Mouse (Mus musculus): Measurements from ENCODE around the gene Wdr82. TPM values are rescaled to one million over a fixed set of nuclear protein-coding genes. Genes with fewer than 3 reads are reported as not detected.

Wdr82 gene
- 32.9 and 33.0 TPM in 2 replicates for polyA plus RNA-seq (2014; fragmentation: Nextera tagmentation; extraction: Ambion mirVana)

- ATAC-seq (replicated peaks; ENCODE audit: insufficient number of reproducible peaks, low FRiP score, low TSS enrichment, low read depth) = peak; percentile 86
- under 1% methylated on average over 68 of the region's 81 CpGs for WGBS
These were observed at the start of gene Wdr82 for GRCm38 (mm10) chr9:106170556-106171345. Gene Wdr82, plus strand, starts transcription at chr9:106170928.

GRCm38 (mm10) chr9:106123599-106123998, 47.1 kb upstream of the Wdr82 start:
- no peak for ATAC-seq (replicated peaks; ENCODE audit: insufficient number of reproducible peaks, low FRiP score, low TSS enrichment, low read depth)
- no peaks in the 10 kb centered on the region for H3K36me3 ChIP-seq (replicated peaks; ENCODE audit: control insufficient read depth, insufficient read depth, low read depth, low read length)
- DNase-seq (ENCODE audit: low spot score) = peak; percentile 71
- no peak overlapping the region for H3K4me2 ChIP-seq (ENCODE audit: low read depth, low read length)
- 52% methylated on average over 4 of the region's 4 CpGs for WGBS
- no peaks in the 10 kb centered on the region; the same call in none of the 2 replicates for H3K4me1 ChIP-seq (ENCODE audit: control insufficient read depth, insufficient read depth, low read length)
- no peaks in the 10 kb centered on the region for H3K27me3 ChIP-seq (ENCODE audit: control insufficient read depth, insufficient read depth, low read length)
- H3K27ac ChIP-seq (replicated peaks; ENCODE audit: low read depth, low read length) = no peak overlapping the region
- no peak overlapping the region for H3K9ac ChIP-seq (replicated peaks; ENCODE audit: low read length)
- no peaks in the 10 kb centered on the region for H3K9me3 ChIP-seq (replicated peaks; ENCODE audit: control insufficient read depth, low read length)
- no peak overlapping the region for H3K4me3 ChIP-seq (ENCODE audit: low read depth, low read length)

More at GRCm38 (mm10) chr9:106170556-106171345, at the start of gene Wdr82:
- Histone ChIP-seq H3K36me3 (replicated peaks; ENCODE audit: control insufficient read depth, insufficient read depth, low read depth, low read length) (no peaks in the 10 kb centered on the region), H3K4me2 (ENCODE audit: low read depth, low read length) (peak within 1 kb of the TSS; percentile 75), H3K4me1 (ENCODE audit: control insufficient read depth, insufficient read depth, low read length) (no peaks in the 10 kb centered on the region), H3K9ac (replicated peaks; ENCODE audit: low read length) (peak within 1 kb of the TSS; percentile 80), H3K27me3 (ENCODE audit: control insufficient read depth, insufficient read depth, low read length) (no peaks in the 10 kb centered on the region), H3K4me3 (ENCODE audit: low read depth, low read length) (peak within 1 kb of the TSS; percentile 96), H3K27ac (replicated peaks; ENCODE audit: low read depth, low read length) (peak within 1 kb of the TSS; percentile 78), H3K9me3 (replicated peaks; ENCODE audit: control insufficient read depth, low read length) (no peaks in the 10 kb centered on the region)
- DNase-seq (ENCODE audit: low spot score) = peak; percentile 93

- Histone ChIP-seq H3K4me3 (ENCODE audit: low read depth, low read length) (no peak overlapping the region), H3K4me2 (ENCODE audit: low read depth, low read length) (no peak overlapping the region), H3K36me3 (replicated peaks; ENCODE audit: control insufficient read depth, insufficient read depth, low read depth, low read length) (no peaks in the 10 kb centered on the region), H3K9ac (replicated peaks; ENCODE audit: low read length) (no peak overlapping the region), H3K4me1 (ENCODE audit: control insufficient read depth, insufficient read depth, low read length) (no peaks in the 10 kb centered on the region; the same call in none of the 2 replicates), H3K27ac (replicated peaks; ENCODE audit: low read depth, low read length) (no peak overlapping the region), H3K9me3 (replicated peaks; ENCODE audit: control insufficient read depth, low read length) (no peaks in the 10 kb centered on the region), H3K27me3 (ENCODE audit: control insufficient read depth, insufficient read depth, low read length) (no peaks in the 10 kb centered on the region)
- peak; percentile 93 for ATAC-seq (replicated peaks; ENCODE audit: insufficient number of reproducible peaks, low FRiP score, low TSS enrichment, low read depth)
- 24% methylated on average over 2 of the region's 2 CpGs for WGBS
- peak; percentile 79 for DNase-seq (ENCODE audit: low spot score)
These were observed 43.9 kb upstream of the Wdr82 start for GRCm38 (mm10) chr9:106126786-106127251.

GRCm38 (mm10) chr9:106129072-106129471, 41.7 kb upstream of the Wdr82 start:
- Histone ChIP-seq H3K9ac (replicated peaks; ENCODE audit: low read length) (no peak overlapping the region), H3K9me3 (replicated peaks; ENCODE audit: control insufficient read depth, low read length) (no peaks in the 10 kb centered on the region), H3K4me1 (ENCODE audit: control insufficient read depth, insufficient read depth, low read length) (no peaks in the 10 kb centered on the region; the same call in none of the 2 replicates), H3K4me2 (ENCODE audit: low read depth, low read length) (no peak overlapping the region), H3K27me3 (ENCODE audit: control insufficient read depth, insufficient read depth, low read length) (no peaks in the 10 kb centered on the region), H3K27ac (replicated peaks; ENCODE audit: low read depth, low read length) (no peak overlapping the region), H3K36me3 (replicated peaks; ENCODE audit: control insufficient read depth, insufficient read depth, low read depth, low read length) (no peaks in the 10 kb centered on the region), H3K4me3 (ENCODE audit: low read depth, low read length) (no peak overlapping the region)
- WGBS = 78% methylated on average over 2 of the region's 2 CpGs
- ATAC-seq (replicated peaks; ENCODE audit: insufficient number of reproducible peaks, low FRiP score, low TSS enrichment, low read depth) (no peak), DNase-seq (ENCODE audit: low spot score) (no peak)

- DNase-seq (ENCODE audit: low spot score) = no peak
- Histone ChIP-seq H3K9ac (replicated peaks; ENCODE audit: low read length) (no peak overlapping the region), H3K9me3 (replicated peaks; ENCODE audit: control insufficient read depth, low read length) (no peaks in the 10 kb centered on the region), H3K4me3 (ENCODE audit: low read depth, low read length) (no peak overlapping the region), H3K36me3 (replicated peaks; ENCODE audit: control insufficient read depth, insufficient read depth, low read depth, low read length) (no peaks in the 10 kb centered on the region), H3K27ac (replicated peaks; ENCODE audit: low read depth, low read length) (no peak overlapping the region), H3K27me3 (ENCODE audit: control insufficient read depth, insufficient read depth, low read length) (no peaks in the 10 kb centered on the region), H3K4me1 (ENCODE audit: control insufficient read depth, insufficient read depth, low read length) (no peaks in the 10 kb centered on the region; the same call in none of the 2 replicates), H3K4me2 (ENCODE audit: low read depth, low read length) (no peak overlapping the region)
- 60% methylated on average over 7 of the region's 7 CpGs for WGBS
- ATAC-seq (replicated peaks; ENCODE audit: insufficient number of reproducible peaks, low FRiP score, low TSS enrichment, low read depth) = no peak
These were observed 40.5 kb upstream of the Wdr82 start for GRCm38 (mm10) chr9:106130250-106130649.

- Histone ChIP-seq H3K4me1 (ENCODE audit: control insufficient read depth, insufficient read depth, low read length) (no peaks in the 10 kb centered on the region), H3K27me3 (ENCODE audit: control insufficient read depth, insufficient read depth, low read length) (no peaks in the 10 kb centered on the region), H3K4me2 (ENCODE audit: low read depth, low read length) (no peak overlapping the region), H3K4me3 (ENCODE audit: low read depth, low read length) (no peak overlapping the region), H3K9ac (replicated peaks; ENCODE audit: low read length) (no peak overlapping the region), H3K9me3 (replicated peaks; ENCODE audit: control insufficient read depth, low read length) (no peaks in the 10 kb centered on the region), H3K27ac (replicated peaks; ENCODE audit: low read depth, low read length) (no peak overlapping the region), H3K36me3 (replicated peaks; ENCODE audit: control insufficient read depth, insufficient read depth, low read depth, low read length) (no peaks in the 10 kb centered on the region)
- DNase-seq (ENCODE audit: low spot score) (no peak), ATAC-seq (replicated peaks; ENCODE audit: insufficient number of reproducible peaks, low FRiP score, low TSS enrichment, low read depth) (no peak)
- WGBS = 31% methylated on average over 10 of the region's 10 CpGs
These were observed 33.0 kb upstream of the Wdr82 start for GRCm38 (mm10) chr9:106137671-106138216.

GRCm38 (mm10) chr9:106139763-106140162, 31.0 kb upstream of the Wdr82 start:
- Histone ChIP-seq H3K27ac (replicated peaks; ENCODE audit: low read depth, low read length) (no peak overlapping the region), H3K4me1 (ENCODE audit: control insufficient read depth, insufficient read depth, low read length) (no peaks in the 10 kb centered on the region), H3K36me3 (replicated peaks; ENCODE audit: control insufficient read depth, insufficient read depth, low read depth, low read length) (no peaks in the 10 kb centered on the region), H3K9me3 (replicated peaks; ENCODE audit: control insufficient read depth, low read length) (no peaks in the 10 kb centered on the region), H3K4me2 (ENCODE audit: low read depth, low read length) (no peak overlapping the region; the same call in 1 of the 2 replicates), H3K9ac (replicated peaks; ENCODE audit: low read length) (no peak overlapping the region), H3K4me3 (ENCODE audit: low read depth, low read length) (no peak overlapping the region), H3K27me3 (ENCODE audit: control insufficient read depth, insufficient read depth, low read length) (no peaks in the 10 kb centered on the region)
- peak; percentile 19 for DNase-seq (ENCODE audit: low spot score)
- ATAC-seq (replicated peaks; ENCODE audit: insufficient number of reproducible peaks, low FRiP score, low TSS enrichment, low read depth) = no peak
- WGBS = 44% methylated on average over 10 of the region's 10 CpGs

- no peak overlapping the region for H3K4me3 ChIP-seq (ENCODE audit: low read depth, low read length)
- ATAC-seq (replicated peaks; ENCODE audit: insufficient number of reproducible peaks, low FRiP score, low TSS enrichment, low read depth) (no peak), DNase-seq (ENCODE audit: low spot score) (no peak)
- no peaks in the 10 kb centered on the region for H3K36me3 ChIP-seq (replicated peaks; ENCODE audit: control insufficient read depth, insufficient read depth, low read depth, low read length)
- no peak overlapping the region for H3K4me2 ChIP-seq (ENCODE audit: low read depth, low read length)
- H3K4me1 ChIP-seq (ENCODE audit: control insufficient read depth, insufficient read depth, low read length) = no peaks in the 10 kb centered on the region
- H3K9ac ChIP-seq (replicated peaks; ENCODE audit: low read length) = no peak overlapping the region
- 74% methylated on average over 12 of the region's 12 CpGs for WGBS
- no peak overlapping the region for H3K27ac ChIP-seq (replicated peaks; ENCODE audit: low read depth, low read length)
- no peaks in the 10 kb centered on the region for H3K27me3 ChIP-seq (ENCODE audit: control insufficient read depth, insufficient read depth, low read length)
- no peaks in the 10 kb centered on the region for H3K9me3 ChIP-seq (replicated peaks; ENCODE audit: control insufficient read depth, low read length)
These were observed 28.8 kb upstream of the Wdr82 start for GRCm38 (mm10) chr9:106141955-106142354.
